ENCODE assay signal across 8 mouse cellular contexts in genomic region chr17:87571345-87571932, GRCm38 (mm10).
DNase-seq lines count a peak whose midpoint lies in the region; ATAC-seq lines count a peak whose summit lies in the region.

No protein-coding gene starts in this region.

- no peaks in the 10 kb centered on the region for H3K27me3 ChIP-seq in intestine, embryonic 15.5 days (replicated peaks)

- H3K4me2 ChIP-seq in intestine, embryonic 15.5 days (replicated peaks), result peak overlapping the region; percentile 54

- intact Hi-C loops in left cerebral cortex, postnatal 14 days (cut with DNase I), result loop anchor here (1.0 to 10.0 kb wide), 2 partner anchors 256 to 527 kb away; no protein-coding TSS in a partner anchor

- peak; percentile 87 for DNase-seq in adrenal gland, adult 8-10 months
- peak; percentile 92 for DNase-seq in embryo, embryonic 9.5 days (ENCODE audit: extremely low spot score)
- peak; percentile 86 to 89 for DNase-seq in gastrocnemius, postnatal 4 days (ENCODE audit: low spot score in 2 of 2)
- peak; percentile 92 to 96 for DNase-seq in left cerebral cortex, postnatal 14 days (ENCODE audit: low spot score in 2 of 2)
- peak; percentile 93 for DNase-seq in mesoderm, embryonic 11.5 days (ENCODE audit: low read depth, low spot score)
- peak; percentile 91 for DNase-seq in right cerebral cortex, postnatal 25 days
- peak; percentile 93 to 95 for DNase-seq in urinary bladder, postnatal 36 days (ENCODE audit: low spot score in 2 of 2)

- H3K27ac ChIP-seq in intestine, embryonic 15.5 days, result no peak overlapping the region

- peak overlapping the region; percentile 26 for H3K9ac ChIP-seq in intestine, embryonic 15.5 days

- no peaks in the 10 kb centered on the region for H3K9me3 ChIP-seq in intestine, embryonic 15.5 days

- H3K4me1 ChIP-seq in intestine, embryonic 15.5 days (replicated peaks), result peaks cover 15% of the 10 kb centered on the region

- peak; percentile 41 for ATAC-seq in intestine, embryonic 15.5 days

- H3K36me3 ChIP-seq in intestine, embryonic 15.5 days, result no peaks in the 10 kb centered on the region

- 11% methylated on average over 18 of the region's 18 CpGs for WGBS in intestine, embryonic 15.5 days

- H3K4me3 ChIP-seq in intestine, embryonic 15.5 days (replicated peaks), result 0 out of 2 replicates have a peak overlapping the region, but pooled peaks have one; percentile 23
